Mouse (Mus musculus): ENCODE data around the gene Tpst2. TPM values are rescaled to one million over a fixed set of nuclear protein-coding genes. Genes with fewer than 3 reads are reported as not detected.

Tpst2 gene
- 35.3 and 38.4 TPM in 2 replicates for polyA plus RNA-seq (2014; fragmentation: Nextera tagmentation; extraction: Ambion mirVana)

GRCm38 (mm10) chr5:112276267-112276873, at the start of gene Tpst2:
TSS of gene Tpst2 (plus strand) at chr5:112276691.
- H3K4me2 ChIP-seq (replicated peaks; ENCODE audit: low read depth, low read length): peak within 1 kb of the TSS; percentile 83
- H3K9me3 ChIP-seq (ENCODE audit: control insufficient read depth, low read depth, low read length): no peaks in the 10 kb centered on the region
- peak; percentile 96 for ATAC-seq (ENCODE audit: insufficient number of reproducible peaks, insufficient read depth, low FRiP score, low read depth)
- peak within 1 kb of the TSS; percentile 76 for H3K4me3 ChIP-seq (ENCODE audit: low read depth, low read length)
- H3K36me3 ChIP-seq (ENCODE audit: control insufficient read depth, insufficient read depth, low read length): no peaks in the 10 kb centered on the region
- peak within 1 kb of the TSS; percentile 73 for H3K9ac ChIP-seq (replicated peaks; ENCODE audit: low read depth, low read length)
- peaks cover 9% of the 10 kb centered on the region; the same call in 1 of the 2 replicates for H3K4me1 ChIP-seq (ENCODE audit: control insufficient read depth, insufficient read depth, low read length)
- H3K27me3 ChIP-seq (ENCODE audit: control insufficient read depth, insufficient read depth, low read length): no peaks in the 10 kb centered on the region
- peak within 1 kb of the TSS; percentile 33; the same call in 1 of the 2 replicates for H3K27ac ChIP-seq (ENCODE audit: low read length)
- under 1% methylated on average over 62 of the region's 62 CpGs for WGBS

- 0 out of 2 replicates have a peak, but pooled peaks have one; percentile 30 for ATAC-seq (ENCODE audit: insufficient number of reproducible peaks, insufficient read depth, low FRiP score, low read depth)
- Histone ChIP-seq H3K36me3 (ENCODE audit: control insufficient read depth, insufficient read depth, low read length) (no peaks in the 10 kb centered on the region), H3K27me3 (ENCODE audit: control insufficient read depth, insufficient read depth, low read length) (peaks cover 34% of the 10 kb centered on the region), H3K4me3 (ENCODE audit: low read depth, low read length) (peak overlapping the region; percentile 31), H3K4me2 (replicated peaks; ENCODE audit: low read depth, low read length) (peak overlapping the region; percentile 55), H3K9ac (replicated peaks; ENCODE audit: low read depth, low read length) (0 out of 2 replicates have a peak overlapping the region, but pooled peaks have one; percentile 25), H3K4me1 (ENCODE audit: control insufficient read depth, insufficient read depth, low read length) (peaks cover 8% of the 10 kb centered on the region; the same call in 1 of the 2 replicates), H3K27ac (ENCODE audit: low read length) (no peak overlapping the region), H3K9me3 (ENCODE audit: control insufficient read depth, low read depth, low read length) (no peaks in the 10 kb centered on the region)
- WGBS: 1% methylated on average over 30 of the region's 30 CpGs
Observed at GRCm38 (mm10) chr5:112227354-112227753, 49.1 kb upstream of the Tpst2 start.

GRCm38 (mm10) chr5:112227898-112228239, 48.6 kb upstream of the Tpst2 start:
- Histone ChIP-seq H3K27ac (ENCODE audit: low read length) (no peak overlapping the region; the same call in 1 of the 2 replicates), H3K27me3 (ENCODE audit: control insufficient read depth, insufficient read depth, low read length) (peaks cover 34% of the 10 kb centered on the region), H3K9me3 (ENCODE audit: control insufficient read depth, low read depth, low read length) (no peaks in the 10 kb centered on the region), H3K4me3 (ENCODE audit: low read depth, low read length) (peak overlapping the region; percentile 31), H3K36me3 (ENCODE audit: control insufficient read depth, insufficient read depth, low read length) (no peaks in the 10 kb centered on the region), H3K4me2 (replicated peaks; ENCODE audit: low read depth, low read length) (peak overlapping the region; percentile 55), H3K9ac (replicated peaks; ENCODE audit: low read depth, low read length) (no peak overlapping the region), H3K4me1 (ENCODE audit: control insufficient read depth, insufficient read depth, low read length) (peaks cover 8% of the 10 kb centered on the region; the same call in 1 of the 2 replicates)
- no peak for ATAC-seq (ENCODE audit: insufficient number of reproducible peaks, insufficient read depth, low FRiP score, low read depth)
- 3% methylated on average over 13 of the region's 13 CpGs for WGBS

GRCm38 (mm10) chr5:112228240-112229076, 48.0 kb upstream of the Tpst2 start:
- H3K9ac ChIP-seq (replicated peaks; ENCODE audit: low read depth, low read length): no peak overlapping the region
- H3K27ac ChIP-seq (ENCODE audit: low read length): peak overlapping the region; percentile 28; the same call in 1 of the 2 replicates
- no peaks in the 10 kb centered on the region for H3K36me3 ChIP-seq (ENCODE audit: control insufficient read depth, insufficient read depth, low read length)
- peaks cover 8% of the 10 kb centered on the region; the same call in 1 of the 2 replicates for H3K4me1 ChIP-seq (ENCODE audit: control insufficient read depth, insufficient read depth, low read length)
- peak overlapping the region; percentile 55 for H3K4me2 ChIP-seq (replicated peaks; ENCODE audit: low read depth, low read length)
- H3K9me3 ChIP-seq (ENCODE audit: control insufficient read depth, low read depth, low read length): no peaks in the 10 kb centered on the region
- H3K27me3 ChIP-seq (ENCODE audit: control insufficient read depth, insufficient read depth, low read length): peaks cover 34% of the 10 kb centered on the region
- peak overlapping the region; percentile 31 for H3K4me3 ChIP-seq (ENCODE audit: low read depth, low read length)
- ATAC-seq (ENCODE audit: insufficient number of reproducible peaks, insufficient read depth, low FRiP score, low read depth): peak; percentile 46
- 1% methylated on average over 57 of the region's 57 CpGs for WGBS

- H3K4me2 ChIP-seq (replicated peaks; ENCODE audit: low read depth, low read length): no peak overlapping the region
- H3K4me1 ChIP-seq (ENCODE audit: control insufficient read depth, insufficient read depth, low read length): no peaks in the 10 kb centered on the region
- H3K4me3 ChIP-seq (ENCODE audit: low read depth, low read length): no peak overlapping the region
- H3K9ac ChIP-seq (replicated peaks; ENCODE audit: low read depth, low read length): no peak overlapping the region
- WGBS: 67% methylated on average over 5 of the region's 5 CpGs
- no peaks in the 10 kb centered on the region for H3K9me3 ChIP-seq (ENCODE audit: control insufficient read depth, low read depth, low read length)
- H3K27me3 ChIP-seq (ENCODE audit: control insufficient read depth, insufficient read depth, low read length): no peaks in the 10 kb centered on the region
- no peak overlapping the region for H3K27ac ChIP-seq (ENCODE audit: low read length)
- ATAC-seq (ENCODE audit: insufficient number of reproducible peaks, insufficient read depth, low FRiP score, low read depth): no peak
- no peaks in the 10 kb centered on the region for H3K36me3 ChIP-seq (ENCODE audit: control insufficient read depth, insufficient read depth, low read length)
Observed at GRCm38 (mm10) chr5:112235806-112236205, 40.7 kb upstream of the Tpst2 start.

- WGBS: 67% methylated on average over 2 of the region's 2 CpGs
- no peak for ATAC-seq (ENCODE audit: insufficient number of reproducible peaks, insufficient read depth, low FRiP score, low read depth)
Observed at GRCm38 (mm10) chr5:112236631-112237030, 39.9 kb upstream of the Tpst2 start.

GRCm38 (mm10) chr5:112237439-112237838, 39.1 kb upstream of the Tpst2 start:
- peak overlapping the region; percentile 16; the same call in 1 of the 2 replicates for H3K4me2 ChIP-seq (replicated peaks; ENCODE audit: low read depth, low read length)
- H3K9ac ChIP-seq (replicated peaks; ENCODE audit: low read depth, low read length): no peak overlapping the region
- H3K27me3 ChIP-seq (ENCODE audit: control insufficient read depth, insufficient read depth, low read length): no peaks in the 10 kb centered on the region
- H3K27ac ChIP-seq (ENCODE audit: low read length): peak overlapping the region; percentile 48; the same call in 1 of the 2 replicates
- no peaks in the 10 kb centered on the region for H3K9me3 ChIP-seq (ENCODE audit: control insufficient read depth, low read depth, low read length)
- H3K4me1 ChIP-seq (ENCODE audit: control insufficient read depth, insufficient read depth, low read length): no peaks in the 10 kb centered on the region
- no peak overlapping the region for H3K4me3 ChIP-seq (ENCODE audit: low read depth, low read length)
- no peaks in the 10 kb centered on the region for H3K36me3 ChIP-seq (ENCODE audit: control insufficient read depth, insufficient read depth, low read length)
- peak; percentile 72 for ATAC-seq (ENCODE audit: insufficient number of reproducible peaks, insufficient read depth, low FRiP score, low read depth)
- 6% methylated on average over 16 of the region's 16 CpGs for WGBS

More at GRCm38 (mm10) chr5:112236631-112237030, 39.9 kb upstream of the Tpst2 start:
- no peaks in the 10 kb centered on the region for H3K4me1 ChIP-seq (ENCODE audit: control insufficient read depth, insufficient read depth, low read length)
- no peaks in the 10 kb centered on the region for H3K27me3 ChIP-seq (ENCODE audit: control insufficient read depth, insufficient read depth, low read length)
- no peak overlapping the region for H3K4me2 ChIP-seq (replicated peaks; ENCODE audit: low read depth, low read length)
- H3K27ac ChIP-seq (ENCODE audit: low read length): 0 out of 2 replicates have a peak overlapping the region, but pooled peaks have one; percentile 48
- H3K4me3 ChIP-seq (ENCODE audit: low read depth, low read length): no peak overlapping the region
- no peak overlapping the region for H3K9ac ChIP-seq (replicated peaks; ENCODE audit: low read depth, low read length)
- H3K36me3 ChIP-seq (ENCODE audit: control insufficient read depth, insufficient read depth, low read length): no peaks in the 10 kb centered on the region
- no peaks in the 10 kb centered on the region for H3K9me3 ChIP-seq (ENCODE audit: control insufficient read depth, low read depth, low read length)

- Histone ChIP-seq H3K27ac (ENCODE audit: low read length) (peak overlapping the region; percentile 39; the same call in 1 of the 2 replicates), H3K4me2 (replicated peaks; ENCODE audit: low read depth, low read length) (0 out of 2 replicates have a peak overlapping the region, but pooled peaks have one; percentile 16)
Observed at GRCm38 (mm10) chr5:112237866-112238570, 38.5 kb upstream of the Tpst2 start.

More at GRCm38 (mm10) chr5:112237866-112238570, 38.5 kb upstream of the Tpst2 start:
- no peak for ATAC-seq (ENCODE audit: insufficient number of reproducible peaks, insufficient read depth, low FRiP score, low read depth)
- Histone ChIP-seq H3K36me3 (ENCODE audit: control insufficient read depth, insufficient read depth, low read length) (no peaks in the 10 kb centered on the region), H3K9ac (replicated peaks; ENCODE audit: low read depth, low read length) (no peak overlapping the region), H3K27me3 (ENCODE audit: control insufficient read depth, insufficient read depth, low read length) (no peaks in the 10 kb centered on the region), H3K9me3 (ENCODE audit: control insufficient read depth, low read depth, low read length) (no peaks in the 10 kb centered on the region), H3K4me1 (ENCODE audit: control insufficient read depth, insufficient read depth, low read length) (no peaks in the 10 kb centered on the region), H3K4me3 (ENCODE audit: low read depth, low read length) (no peak overlapping the region)
- 58% methylated on average over 9 of the region's 9 CpGs for WGBS

Data from stomach, embryonic 14.5 days (tissue).